Mouse (Mus musculus) heart, embryonic 12.5 days (tissue): ENCODE measurements around the gene Cdc25b. TPM values are rescaled to one million over a fixed set of nuclear protein-coding genes. Genes with fewer than 3 reads are reported as not detected.
"Not testable (repeated sequence)": the region's sequence is repeated elsewhere in the genome, so short reads cannot be mapped to it uniquely, and the experiment has no call there.

ENCODE experiments used
- ATAC-seq: fragments of 200-750 bp; cut with Nextera tagmentation; 2 replicates; pipeline ENCODE4 v1.8.0; 2017; ENCODE audit warnings: moderate TSS enrichment, moderate library complexity; ENCODE audit not compliant: insufficient number of reproducible peaks, low FRiP score
- H3K27ac ChIP-seq: fragments of 300-500 bp; sonication (generic); 2 replicates; pipeline ENCODE4 v1.5.1; 2016; ENCODE audit warnings: mild to moderate bottlenecking, moderate library complexity; ENCODE audit not compliant: poor library complexity, severe bottlenecking
- H3K27me3 ChIP-seq: fragments of 300-500 bp; sonication (generic); replicated peaks from 2 replicates; pipeline ENCODE4 v1.6.1; 2016; ENCODE audit warnings: mild to moderate bottlenecking, moderate library complexity
- H3K36me3 ChIP-seq: fragments of 300-500 bp; sonication (generic); 2 replicates; pipeline ENCODE4 v1.6.1; 2016; ENCODE audit warnings: mild to moderate bottlenecking, moderate library complexity
- H3K4me1 ChIP-seq: fragments of 300-500 bp; sonication (generic); replicated peaks from 2 replicates; pipeline ENCODE4 v1.6.1; 2016; ENCODE audit warnings: mild to moderate bottlenecking
- H3K4me2 ChIP-seq: fragments of 300-500 bp; sonication (generic); 2 replicates; pipeline ENCODE4 v1.6.1; 2016; ENCODE audit warnings: mild to moderate bottlenecking, moderate library complexity
- H3K4me3 ChIP-seq: fragments of 300-500 bp; sonication (generic); 2 replicates; pipeline ENCODE4 v1.5.1; 2016; ENCODE audit warnings: mild to moderate bottlenecking
- H3K9ac ChIP-seq: fragments of 300-500 bp; sonication (generic); 2 replicates; pipeline ENCODE4 v1.6.1; 2016; ENCODE audit warnings: mild to moderate bottlenecking, moderate library complexity
- H3K9me3 ChIP-seq: fragments of 300-500 bp; sonication (generic); replicated peaks from 2 replicates; pipeline ENCODE4 v1.6.1; 2016; ENCODE audit warnings: mild to moderate bottlenecking, moderate library complexity
- WGBS: fragments of 180-500 bp; shearing (Covaris S2); methylation state at CpG from one replicate; pipeline ENCODE4 v1.1.7; 2016; 5-methylcytosine and 5-hydroxymethylcytosine counted together
- polyA plus RNA-seq: library from polyadenylated mRNA; unstranded; fragments of >200 nt; fragmentation: Nextera tagmentation; extraction: Ambion mirVana; gene quantifications from 2 replicates; pipeline ENCODE4 v1.2.1, GENCODE M21; 2016

Gene Cdc25b
- polyA plus RNA-seq, 1 experiment from 2014 or later, result 38.7 TPM

DNA sequence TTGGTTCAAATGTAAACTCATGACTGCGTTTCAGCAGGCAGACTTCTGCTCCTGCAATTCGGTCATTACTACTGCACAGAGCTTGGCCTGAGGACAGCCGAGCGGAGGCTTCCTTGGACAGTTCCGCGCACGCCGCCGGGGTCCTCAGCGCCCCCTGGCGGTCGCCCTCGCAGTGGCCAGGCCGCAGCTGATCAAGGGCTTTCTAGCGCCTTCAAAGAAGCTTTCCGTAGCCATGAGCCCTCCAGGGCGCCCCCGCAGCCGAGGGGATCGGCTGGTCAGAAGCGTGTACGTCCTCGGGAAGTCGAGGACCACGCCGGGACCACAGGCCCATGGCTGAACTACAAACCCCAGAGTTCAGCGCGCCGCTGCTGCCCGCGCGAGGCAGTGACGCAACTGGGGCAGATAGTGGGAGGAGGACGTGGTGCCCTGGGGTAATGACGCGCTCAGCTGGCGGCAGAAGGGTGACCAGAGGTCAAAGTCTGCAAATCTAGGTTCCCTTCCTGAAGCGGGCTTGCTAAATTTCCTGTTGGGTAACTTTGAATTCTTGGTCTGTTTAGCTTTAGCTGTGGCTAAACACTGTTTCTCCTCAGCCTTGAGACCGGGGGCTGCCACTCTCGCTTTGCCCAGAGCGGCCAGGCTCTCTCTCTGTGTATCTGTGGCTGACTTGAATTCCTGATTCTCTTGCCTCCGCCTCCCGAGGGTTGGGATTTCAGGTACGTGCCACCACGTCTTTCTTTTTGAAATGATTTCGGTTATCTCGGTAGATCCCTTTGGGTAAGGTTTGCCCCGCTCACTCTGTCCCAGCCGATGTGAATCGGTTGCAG is 23.4 kb downstream of the Cdc25b start:
- peak overlapping the region; percentile 60 for H3K4me3 ChIP-seq
- H3K27ac ChIP-seq, result peak overlapping the region; percentile 90
- peak overlapping the region; percentile 77 for H3K9ac ChIP-seq
- H3K4me2 ChIP-seq, result peak overlapping the region; percentile 74
- no peaks in the 10 kb centered on the region for H3K9me3 ChIP-seq
- peaks cover 37% of the 10 kb centered on the region for H3K4me1 ChIP-seq
- ATAC-seq, result peak; percentile 95
- WGBS, result 1% methylated on average over 50 of the region's 50 CpGs
- H3K27me3 ChIP-seq, result 0 out of 2 replicates have a peak, but pooled peaks cover 3% of the 10 kb centered on the region
- H3K36me3 ChIP-seq, result peaks cover 25% of the 10 kb centered on the region

DNA sequence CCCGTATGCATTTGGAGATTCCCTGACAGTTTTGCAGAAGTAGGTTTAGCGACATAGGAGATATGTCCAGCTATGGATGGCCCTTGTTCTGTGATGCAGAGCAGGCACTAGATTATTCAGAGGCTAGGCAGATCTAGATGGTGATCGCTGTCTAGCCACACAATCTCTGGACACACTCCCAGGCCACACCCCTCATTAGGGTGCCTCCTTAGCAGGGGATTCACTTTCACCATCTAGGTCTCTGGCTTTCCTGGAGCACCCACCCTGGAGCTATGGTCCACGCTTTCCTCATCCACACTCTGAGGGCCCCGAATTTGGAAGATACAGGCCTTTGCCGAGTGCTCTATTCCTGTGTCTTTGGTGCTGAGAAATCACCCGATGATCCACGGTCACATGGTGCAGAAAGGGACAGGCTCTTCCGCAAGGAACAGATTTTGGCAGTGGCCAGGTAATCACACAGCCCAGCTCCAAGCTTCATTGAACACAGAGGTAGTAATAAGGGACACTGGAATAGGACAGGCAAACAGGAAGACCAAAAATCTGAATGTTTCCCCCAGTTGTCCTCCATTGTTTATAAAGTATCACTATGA is 24.4 kb downstream of the Cdc25b start:
- Histone ChIP-seq H3K4me2 (peak overlapping the region; percentile 74), H3K4me3 (peak overlapping the region; percentile 60), H3K27me3 (0 out of 2 replicates have a peak, but pooled peaks cover 3% of the 10 kb centered on the region), H3K27ac (peak overlapping the region; percentile 90; the same call in 1 of the 2 replicates), H3K4me1 (peaks cover 33% of the 10 kb centered on the region), H3K36me3 (peaks cover 25% of the 10 kb centered on the region), H3K9me3 (no peaks in the 10 kb centered on the region), H3K9ac (peak overlapping the region; percentile 77)
- WGBS, result 55% methylated on average over 9 of the region's 9 CpGs
- ATAC-seq, result no peak

DNA sequence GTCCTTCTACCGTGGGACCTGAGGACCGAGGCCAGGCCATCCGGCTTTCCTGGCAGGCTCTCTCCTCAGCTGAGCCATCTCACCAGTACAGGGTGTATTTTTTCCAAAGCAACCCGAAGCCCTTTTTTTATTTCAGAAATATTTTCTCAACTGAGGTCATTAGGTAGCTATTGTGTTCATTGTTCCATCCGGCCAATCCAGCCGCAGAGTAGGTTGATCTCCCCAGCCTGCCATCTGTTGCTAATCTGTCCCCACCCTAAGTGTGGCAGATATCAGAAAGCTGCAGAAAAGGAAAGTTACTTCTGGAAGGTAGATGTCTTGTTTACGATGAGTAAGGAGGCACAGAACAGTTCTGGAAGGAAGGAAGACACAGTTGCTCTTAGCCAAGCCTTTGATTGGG is 27.0 kb downstream of the Cdc25b start:
- ATAC-seq, result peak; percentile 6; the same call in 1 of the 2 replicates
- peaks cover 25% of the 10 kb centered on the region for H3K36me3 ChIP-seq
- H3K9me3 ChIP-seq, result no peaks in the 10 kb centered on the region
- no peaks in the 10 kb centered on the region for H3K27me3 ChIP-seq
- H3K9ac ChIP-seq, result no peak overlapping the region
- WGBS, result 66% methylated on average over 7 of the region's 7 CpGs
- no peak overlapping the region for H3K27ac ChIP-seq
- peaks cover 33% of the 10 kb centered on the region for H3K4me1 ChIP-seq
- no peak overlapping the region for H3K4me3 ChIP-seq
- no peak overlapping the region for H3K4me2 ChIP-seq

DNA sequence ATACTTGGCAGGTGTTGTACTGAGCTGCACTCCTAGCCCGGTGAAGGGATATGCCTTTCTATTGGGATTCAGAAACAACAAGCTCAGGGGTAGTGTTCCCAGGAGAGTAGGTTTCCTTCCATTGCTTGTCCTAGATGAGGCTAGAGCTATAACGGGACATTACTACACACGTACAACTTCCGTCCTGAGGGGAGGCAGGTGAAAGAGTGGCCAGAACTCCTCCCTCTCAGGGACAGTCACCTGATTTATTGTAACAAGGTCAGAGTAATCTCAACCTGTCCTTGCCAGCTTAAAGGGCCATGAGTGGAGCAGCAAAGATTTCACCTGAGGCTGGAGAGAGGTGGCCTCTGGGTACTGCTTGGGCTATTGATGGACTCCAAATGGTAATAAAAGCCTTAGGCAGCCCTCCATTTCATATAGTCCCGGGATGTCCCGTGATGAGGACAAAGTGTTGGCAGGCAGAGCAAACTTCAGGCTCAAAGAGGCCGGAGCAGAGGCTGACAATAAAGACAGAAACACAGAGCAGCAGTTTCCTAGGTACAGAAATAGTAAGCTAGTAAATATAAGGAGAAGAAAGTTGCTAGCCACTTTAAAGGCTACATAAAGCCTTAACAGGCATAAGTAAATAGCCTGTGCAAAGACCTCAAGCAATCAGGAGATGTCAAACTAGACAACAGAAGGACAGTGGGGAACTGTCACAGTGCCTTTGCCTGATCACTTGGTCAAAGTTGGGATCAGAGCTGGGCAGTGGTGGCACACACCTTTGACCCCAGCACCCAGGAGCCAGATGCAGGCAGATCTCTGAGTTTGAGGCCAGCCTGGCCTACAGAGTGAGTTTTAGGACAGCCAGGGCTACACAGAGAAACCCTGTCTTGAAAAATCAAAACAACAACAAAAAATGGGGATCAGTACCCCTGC is 29.5 kb downstream of the Cdc25b start:
- WGBS, result 77% methylated on average over 7 of the region's 7 CpGs
- Histone ChIP-seq H3K27ac (no peak overlapping the region), H3K9ac (no peak overlapping the region)

DNA sequence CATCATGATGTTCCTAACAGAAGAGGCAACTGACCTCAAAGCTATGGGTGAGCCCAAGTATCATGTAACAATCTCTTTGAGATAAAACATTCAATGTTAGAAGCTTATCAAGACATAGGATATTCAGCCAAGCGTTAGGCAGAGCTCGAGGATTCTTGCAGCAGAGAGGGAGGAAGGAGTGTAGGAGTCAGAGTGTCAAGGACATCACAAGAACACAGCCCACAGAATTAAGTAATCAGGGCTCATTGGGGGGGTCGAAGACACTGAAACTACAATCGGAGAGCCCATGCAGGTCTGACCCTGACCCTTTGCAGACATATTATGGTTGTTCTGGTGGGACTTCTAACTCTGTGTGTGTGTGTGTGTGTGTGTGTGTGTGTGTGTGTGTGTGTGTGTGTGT is 33.3 kb downstream of the Cdc25b start:
- Histone ChIP-seq H3K36me3 (no peaks in the 10 kb centered on the region), H3K9me3 (no peaks in the 10 kb centered on the region), H3K27ac (no peak overlapping the region), H3K4me3 (no peak overlapping the region), H3K4me1 (peaks cover 11% of the 10 kb centered on the region), H3K27me3 (no peaks in the 10 kb centered on the region), H3K4me2 (no peak overlapping the region), H3K9ac (no peak overlapping the region; the same call in 1 of the 2 replicates)
- no peak for ATAC-seq
- WGBS, result 56% methylated on average over 4 of the region's 4 CpGs

More for the DNA sequence above, 29.5 kb downstream of the Cdc25b start:
- Histone ChIP-seq H3K4me2 (no peak overlapping the region), H3K27me3 (no peaks in the 10 kb centered on the region), H3K4me1 (peaks cover 23% of the 10 kb centered on the region), H3K4me3 (no peak overlapping the region), H3K9me3 (no peaks in the 10 kb centered on the region), H3K36me3 (peaks cover 25% of the 10 kb centered on the region)
- no peak for ATAC-seq

DNA sequence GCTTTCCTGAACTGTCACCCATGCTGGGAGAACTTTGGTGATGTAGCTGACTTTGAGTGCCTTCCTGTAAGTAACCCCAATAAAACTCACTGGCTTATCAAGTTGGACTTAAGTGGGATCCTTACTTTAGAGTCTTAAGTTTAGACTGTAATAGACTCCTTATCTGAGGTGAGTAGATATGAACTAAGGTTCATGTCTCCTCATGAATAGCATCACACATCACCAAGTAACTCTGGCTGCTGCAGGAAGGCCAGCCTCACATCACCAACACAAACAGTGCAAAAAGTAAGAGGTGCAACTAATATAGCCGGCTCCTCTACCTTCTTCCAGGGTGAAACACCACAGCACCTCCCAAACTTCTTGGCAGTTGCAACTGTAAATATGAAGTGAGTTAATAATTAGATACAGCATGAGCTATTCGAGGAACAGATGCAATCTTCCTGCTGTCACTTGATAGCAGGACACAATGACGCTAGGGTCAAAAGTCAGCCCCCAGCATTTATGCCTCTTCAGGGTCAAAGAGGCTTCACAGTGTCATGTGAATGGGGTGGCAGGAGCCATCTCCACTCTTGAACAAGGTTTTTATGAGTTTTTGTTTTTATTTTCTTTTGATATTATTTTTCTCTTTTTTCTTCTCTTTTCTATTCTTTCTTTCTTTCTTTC is 35.2 kb downstream of the Cdc25b start:
- H3K4me2 ChIP-seq, result no peak overlapping the region
- H3K27ac ChIP-seq, result no peak overlapping the region
- no peaks in the 10 kb centered on the region for H3K27me3 ChIP-seq
- H3K4me3 ChIP-seq, result no peak overlapping the region
- WGBS, result 52% methylated on average over 3 of the region's 3 CpGs
- no peaks in the 10 kb centered on the region for H3K9me3 ChIP-seq
- ATAC-seq, result no peak
- H3K9ac ChIP-seq, result no peak overlapping the region
- no peaks in the 10 kb centered on the region for H3K36me3 ChIP-seq
- peaks cover 11% of the 10 kb centered on the region for H3K4me1 ChIP-seq

DNA sequence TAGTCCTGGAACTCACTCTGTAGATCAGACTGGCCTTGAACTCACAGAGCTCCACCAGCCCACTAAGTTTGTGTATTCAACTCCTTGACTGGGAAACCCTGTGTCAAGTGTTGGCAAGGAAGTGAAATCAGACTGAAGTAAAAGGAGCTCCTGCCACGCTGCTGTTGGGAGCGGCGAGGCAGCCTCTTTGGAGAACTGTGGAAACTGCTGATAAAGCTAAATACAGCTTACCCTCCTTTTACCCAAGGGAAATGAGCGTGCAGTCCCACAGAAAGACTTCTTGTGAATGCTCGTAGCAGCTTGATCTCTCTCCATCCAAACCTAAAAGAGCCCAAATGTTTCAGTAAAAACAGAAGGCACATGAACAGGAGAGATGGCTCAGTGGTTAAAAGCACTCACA is 35.8 kb downstream of the Cdc25b start:
- H3K27ac ChIP-seq, result no peak overlapping the region
- no peaks in the 10 kb centered on the region for H3K27me3 ChIP-seq
- 21% methylated on average over 5 of the region's 5 CpGs for WGBS
- no peak overlapping the region for H3K4me3 ChIP-seq
- H3K4me2 ChIP-seq, result no peak overlapping the region
- peaks cover 11% of the 10 kb centered on the region for H3K4me1 ChIP-seq
- H3K9me3 ChIP-seq, result no peaks in the 10 kb centered on the region
- no peak for ATAC-seq
- no peak overlapping the region for H3K9ac ChIP-seq
- H3K36me3 ChIP-seq, result no peaks in the 10 kb centered on the region

DNA sequence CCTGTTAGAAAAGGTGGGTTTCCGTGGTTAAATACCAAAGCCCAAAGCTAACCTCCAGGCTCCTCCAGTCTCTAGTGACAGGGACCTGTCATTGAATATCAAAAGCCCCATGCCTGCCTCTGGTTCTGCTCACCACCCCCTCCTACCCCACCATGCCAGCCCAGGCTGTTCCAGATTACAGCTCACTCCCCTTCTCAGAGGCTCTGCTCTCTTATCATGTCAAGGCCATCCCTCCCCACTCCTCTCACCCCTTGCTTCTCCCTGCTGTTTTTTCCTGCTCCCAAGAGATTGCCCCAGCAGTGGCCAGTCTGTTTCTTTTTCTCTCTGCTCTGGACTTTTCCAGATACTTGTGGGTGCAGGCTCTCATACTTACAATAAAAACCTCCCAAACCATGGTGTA is 36.8 kb downstream of the Cdc25b start:
- H3K27me3 ChIP-seq, result no peaks in the 10 kb centered on the region
- H3K4me1 ChIP-seq, result peaks cover 11% of the 10 kb centered on the region
- no peak overlapping the region for H3K4me2 ChIP-seq
- no peak overlapping the region for H3K27ac ChIP-seq
- peak; percentile 83 for ATAC-seq
- no peaks in the 10 kb centered on the region for H3K36me3 ChIP-seq
- 52% methylated on average over 1 of the region's 1 CpGs for WGBS
- H3K9ac ChIP-seq, result no peak overlapping the region
- no peak overlapping the region for H3K4me3 ChIP-seq
- H3K9me3 ChIP-seq, result no peaks in the 10 kb centered on the region

DNA sequence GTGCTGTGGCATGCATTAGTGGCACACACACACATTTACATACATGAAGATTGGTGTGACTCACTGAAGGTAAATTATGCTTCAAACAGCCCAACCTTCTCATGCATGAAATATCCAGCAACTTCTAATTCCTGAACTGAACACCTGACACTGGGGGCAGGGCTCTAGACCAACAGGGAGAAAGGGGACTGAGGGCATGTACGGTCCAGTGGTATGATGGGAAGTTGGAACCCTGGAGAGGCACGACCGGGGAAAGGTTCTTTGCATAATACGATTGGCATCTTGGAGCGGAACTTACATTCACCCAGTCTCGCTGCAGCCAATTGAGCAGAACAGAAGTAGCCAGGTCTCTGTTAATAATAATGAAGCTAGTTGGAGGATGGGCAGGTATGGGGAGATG is 38.4 kb downstream of the Cdc25b start:
- ATAC-seq, result no peak
- H3K9me3 ChIP-seq, result no peaks in the 10 kb centered on the region

DNA sequence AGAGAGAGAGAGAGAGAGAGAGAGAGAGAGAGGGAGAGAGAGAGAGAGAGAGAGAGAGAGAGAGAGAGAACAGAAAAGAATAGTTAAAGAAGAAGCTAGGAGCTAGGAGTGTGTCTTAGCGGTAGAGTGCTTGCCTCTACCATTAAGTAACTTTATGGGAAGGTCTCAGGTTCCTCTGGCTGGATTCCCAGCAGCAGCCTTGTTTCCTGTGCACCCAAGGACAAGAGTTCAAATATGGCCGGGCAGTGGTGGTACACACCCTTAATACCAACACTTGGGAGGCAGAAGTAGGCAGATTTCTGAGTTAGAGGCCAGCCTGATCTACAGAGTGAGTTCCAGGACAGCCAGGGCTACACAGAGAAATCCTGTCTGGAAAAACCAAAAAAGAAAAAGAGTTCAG is 39.9 kb downstream of the Cdc25b start:
- not testable (repeated sequence) for H3K27ac ChIP-seq, H3K9me3 ChIP-seq, H3K4me3 ChIP-seq, ATAC-seq, H3K9ac ChIP-seq, H3K36me3 ChIP-seq, H3K4me1 ChIP-seq, H3K27me3 ChIP-seq, H3K4me2 ChIP-seq
- 69% methylated on average over 2 of the region's 2 CpGs for WGBS

More for the DNA sequence above, 38.4 kb downstream of the Cdc25b start:
- no peak overlapping the region for H3K4me2 ChIP-seq
- no peaks in the 10 kb centered on the region for H3K36me3 ChIP-seq
- H3K27ac ChIP-seq, result no peak overlapping the region
- 87% methylated on average over 6 of the region's 6 CpGs for WGBS
- no peak overlapping the region for H3K4me3 ChIP-seq
- H3K9ac ChIP-seq, result no peak overlapping the region
- H3K4me1 ChIP-seq, result peaks cover 9% of the 10 kb centered on the region
- no peaks in the 10 kb centered on the region for H3K27me3 ChIP-seq
